Mouse (Mus musculus) liver, embryonic 12.5 days (tissue): ENCODE data around the gene Got1. TPM values are rescaled to one million over a fixed set of nuclear protein-coding genes. Genes with fewer than 3 reads are reported as not detected.

ENCODE experiments used
- ATAC-seq: fragments of 200-750 bp; cut with Nextera tagmentation; 2 replicates; pipeline ENCODE4 v1.8.0; 2017; ENCODE audit warnings: moderate number of reproducible peaks, mild to moderate bottlenecking, moderate library complexity
- H3K27ac ChIP-seq: fragments of 300-500 bp; sonication (generic); 2 replicates; pipeline ENCODE4 v1.5.1; 2016; ENCODE audit warnings: mild to moderate bottlenecking
- H3K27me3 ChIP-seq: fragments of 300-500 bp; sonication (generic); replicated peaks from 2 replicates; pipeline ENCODE4 v1.6.1; 2016; ENCODE audit warnings: mild to moderate bottlenecking, moderate library complexity
- H3K36me3 ChIP-seq: fragments of 300-500 bp; sonication (generic); 2 replicates; pipeline ENCODE4 v1.6.1; 2016; ENCODE audit warnings: mild to moderate bottlenecking, moderate library complexity
- H3K4me1 ChIP-seq: fragments of 300-500 bp; sonication (generic); 2 replicates; pipeline ENCODE4 v1.6.1; 2016
- H3K4me2 ChIP-seq: fragments of 300-500 bp; sonication (generic); 2 replicates; pipeline ENCODE4 v1.6.1; 2016; ENCODE audit warnings: mild to moderate bottlenecking, moderate library complexity
- H3K4me3 ChIP-seq: fragments of 300-500 bp; sonication (generic); 2 replicates; pipeline ENCODE4 v1.5.1; 2016; ENCODE audit warnings: mild to moderate bottlenecking, moderate library complexity
- H3K9ac ChIP-seq: fragments of 300-500 bp; sonication (generic); 2 replicates; pipeline ENCODE4 v1.6.1; 2016; ENCODE audit warnings: mild to moderate bottlenecking, moderate library complexity
- H3K9me3 ChIP-seq: fragments of 300-500 bp; sonication (generic); replicated peaks from 2 replicates; pipeline ENCODE4 v1.6.1; 2016; ENCODE audit warnings: mild to moderate bottlenecking, moderate library complexity
- WGBS: fragments of 180-500 bp; shearing (Covaris S2); methylation state at CpG from one replicate; pipeline ENCODE4 v1.1.7; 2016; ENCODE audit not compliant: insufficient replicate concordance; 5-methylcytosine and 5-hydroxymethylcytosine counted together
- polyA plus RNA-seq: library from polyadenylated mRNA; unstranded; fragments of >200 nt; fragmentation: Nextera tagmentation; extraction: Ambion mirVana; gene quantifications from 2 replicates; pipeline ENCODE4 v1.2.1, GENCODE M21; 2016

Got1 gene
- polyA plus RNA-seq, result 24.0 and 27.6 TPM in 2 replicates

DNA sequence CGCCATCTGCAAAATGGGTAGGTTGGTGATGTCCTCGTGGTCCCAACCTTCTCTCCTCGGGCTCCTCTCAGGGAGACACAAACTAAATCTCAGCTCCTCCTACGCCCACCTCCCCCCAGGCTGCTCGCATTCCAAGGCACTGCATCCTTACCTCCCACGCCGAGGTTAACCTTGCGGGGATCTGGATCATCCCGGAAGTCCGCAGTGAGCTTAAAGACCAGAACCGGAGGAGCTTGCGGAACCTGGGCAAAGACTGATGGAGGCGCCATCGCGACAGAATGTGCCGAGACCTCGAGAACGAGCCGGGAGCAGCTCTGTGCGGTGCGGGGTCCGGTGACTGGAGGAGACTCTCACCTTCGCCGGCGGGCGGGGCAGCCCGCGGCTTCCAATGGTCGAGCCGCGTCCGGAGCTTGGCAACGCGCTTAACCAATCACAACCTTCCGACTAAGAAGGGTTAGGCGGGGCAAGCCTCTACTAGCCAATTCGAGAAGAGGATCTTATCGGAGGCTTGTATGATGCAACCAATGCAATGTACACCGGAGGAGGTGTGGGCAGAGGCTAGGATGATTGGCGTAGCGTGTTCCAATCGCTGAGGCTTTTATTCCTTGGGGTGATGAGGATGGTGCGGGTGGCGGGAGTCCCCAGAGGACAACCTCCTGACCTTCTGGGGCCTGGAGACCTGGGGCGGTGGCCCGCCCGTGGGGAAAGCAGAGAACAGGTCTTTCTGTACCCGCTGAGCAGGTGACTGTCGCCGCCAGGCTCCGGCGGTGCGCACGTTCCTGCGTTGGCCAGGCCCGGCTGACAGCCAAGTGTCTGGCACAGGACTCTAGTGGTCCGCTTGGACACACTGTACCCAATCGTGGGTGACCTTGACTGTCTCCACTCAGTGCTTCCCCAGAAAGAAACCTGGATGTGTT is at the start of gene Got1:
Gene Got1 (minus strand): TSS at position 419 of the 917 bp plus-strand sequence.
- peak within 1 kb of the TSS; percentile 79 for H3K9ac ChIP-seq
- no peaks in the 10 kb centered on the region; the same call in 1 of the 2 replicates for H3K36me3 ChIP-seq
- ATAC-seq, result peak; percentile 99
- WGBS, result under 1% methylated on average over 58 of the region's 58 CpGs
- H3K27me3 ChIP-seq, result peaks cover 24% of the 10 kb centered on the region; the same call in 1 of the 2 replicates
- H3K27ac ChIP-seq, result peak within 1 kb of the TSS; percentile 70
- H3K4me2 ChIP-seq, result peak within 1 kb of the TSS; percentile 92
- H3K9me3 ChIP-seq, result no peaks in the 10 kb centered on the region
- H3K4me1 ChIP-seq, result peaks cover 50% of the 10 kb centered on the region
- peak within 1 kb of the TSS; percentile 76 for H3K4me3 ChIP-seq

DNA sequence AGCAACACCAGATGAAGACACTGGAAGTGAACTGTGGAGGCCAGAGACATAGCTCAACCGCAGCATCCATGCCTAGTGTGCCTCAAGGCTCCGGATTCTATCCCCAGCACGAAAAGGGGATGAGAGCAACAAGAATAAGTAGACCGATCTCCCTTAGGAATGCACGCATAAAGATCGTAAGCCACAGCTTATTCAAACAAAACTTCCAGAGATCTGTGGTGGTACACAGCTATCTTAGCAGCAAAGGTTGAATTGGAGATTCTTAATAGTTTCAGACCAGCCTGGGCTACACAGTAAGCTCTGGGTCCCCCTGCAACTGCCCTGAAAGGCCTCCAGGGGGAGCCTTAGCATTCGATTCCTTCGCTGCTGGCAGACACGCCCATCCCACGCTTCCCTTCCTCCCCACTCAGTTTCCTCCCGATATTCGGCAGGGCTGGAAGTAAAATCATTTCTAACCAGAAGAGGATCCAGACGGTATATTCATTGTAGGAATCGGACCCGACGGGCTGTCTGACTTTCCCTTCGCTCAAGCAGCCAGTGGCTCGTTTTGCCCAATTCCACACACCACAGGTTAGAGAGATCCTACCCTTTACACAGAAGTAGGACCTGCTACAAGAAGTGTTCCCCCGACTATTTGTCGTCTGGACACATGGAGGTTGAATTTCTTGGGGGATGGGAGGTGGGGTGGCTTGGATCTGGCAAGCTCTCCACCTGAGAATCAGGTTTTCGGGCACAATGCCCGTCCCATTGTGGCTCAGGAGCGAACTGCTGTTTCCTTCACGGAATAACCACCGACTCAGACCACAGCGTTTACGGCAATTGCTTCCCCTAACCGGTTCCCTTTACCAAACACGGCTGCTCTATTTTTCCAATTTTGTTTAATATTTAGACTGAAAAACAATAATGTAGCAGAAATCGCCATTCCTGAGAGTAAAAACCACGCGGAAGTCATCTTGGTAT is 46.7 kb upstream of the Got1 start:
- WGBS, result 14% methylated on average over 32 of the region's 32 CpGs
- H3K4me2 ChIP-seq, result peak overlapping the region; percentile 68
- H3K27me3 ChIP-seq, result peaks cover 85% of the 10 kb centered on the region
- ATAC-seq, result 0 out of 2 replicates have a peak, but pooled peaks have one; percentile 32
- H3K9me3 ChIP-seq, result no peaks in the 10 kb centered on the region
- H3K4me3 ChIP-seq, result peak overlapping the region; percentile 34
- no peaks in the 10 kb centered on the region for H3K36me3 ChIP-seq
- no peak overlapping the region for H3K27ac ChIP-seq
- H3K4me1 ChIP-seq, result no peaks in the 10 kb centered on the region
- no peak overlapping the region for H3K9ac ChIP-seq

DNA sequence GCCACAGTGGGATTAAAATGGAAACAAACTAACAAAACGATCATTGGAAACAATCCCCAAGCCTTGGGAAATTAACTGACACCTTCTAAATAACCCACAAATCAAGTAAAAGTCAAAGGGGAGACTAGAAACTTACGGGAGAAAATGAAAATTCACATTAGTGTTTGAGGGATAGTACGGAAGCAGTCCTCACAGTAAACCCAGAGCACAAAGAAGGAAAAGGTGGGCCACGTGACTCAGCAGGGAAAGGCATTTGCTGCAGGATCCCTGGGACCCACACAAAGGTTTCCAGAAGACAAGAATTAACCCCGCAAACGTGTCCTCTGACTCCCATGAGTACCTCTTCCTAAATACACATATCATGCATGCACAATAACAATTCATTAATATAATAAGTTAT is 44.7 kb upstream of the Got1 start:
- peaks cover 86% of the 10 kb centered on the region for H3K27me3 ChIP-seq
- no peaks in the 10 kb centered on the region for H3K36me3 ChIP-seq
- H3K4me1 ChIP-seq, result 0 out of 2 replicates have a peak, but pooled peaks cover 2% of the 10 kb centered on the region
- no peak overlapping the region for H3K4me2 ChIP-seq
- no peak for ATAC-seq
- no peak overlapping the region for H3K9ac ChIP-seq
- no peaks in the 10 kb centered on the region for H3K9me3 ChIP-seq
- 56% methylated on average over 6 of the region's 6 CpGs for WGBS
- no peak overlapping the region for H3K27ac ChIP-seq
- H3K4me3 ChIP-seq, result no peak overlapping the region

GRCm38 (mm10) chr19:43568298-43568697 is 43.9 kb upstream of the Got1 start:
- no peak overlapping the region for H3K4me2 ChIP-seq
- ATAC-seq, result no peak
- 38% methylated on average over 9 of the region's 9 CpGs for WGBS
- no peaks in the 10 kb centered on the region for H3K36me3 ChIP-seq
- H3K27me3 ChIP-seq, result peaks cover 86% of the 10 kb centered on the region
- 0 out of 2 replicates have a peak, but pooled peaks cover 7% of the 10 kb centered on the region for H3K4me1 ChIP-seq
- H3K27ac ChIP-seq, result no peak overlapping the region
- H3K4me3 ChIP-seq, result no peak overlapping the region
- no peak overlapping the region for H3K9ac ChIP-seq
- H3K9me3 ChIP-seq, result no peaks in the 10 kb centered on the region

DNA sequence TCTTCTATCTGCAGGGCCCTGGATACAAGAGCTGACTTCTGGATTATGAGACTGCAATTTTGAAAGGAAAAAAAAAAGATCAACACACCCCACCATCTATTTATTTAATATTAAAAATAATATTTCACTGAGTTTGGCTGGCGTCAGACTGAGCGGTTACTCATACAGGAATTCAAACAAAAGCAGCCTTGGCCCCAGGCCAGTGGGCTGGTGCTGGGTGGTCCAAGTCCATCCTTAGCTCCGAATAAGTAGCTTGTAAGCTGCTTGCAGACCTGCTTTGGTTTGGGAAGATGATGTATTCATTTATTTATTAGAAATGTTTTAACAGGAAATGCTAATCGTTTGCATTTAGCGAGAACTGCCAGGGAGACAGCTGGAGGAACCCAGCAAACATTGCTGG is 38.8 kb upstream of the Got1 start:
- H3K4me1 ChIP-seq, result 0 out of 2 replicates have a peak, but pooled peaks cover 7% of the 10 kb centered on the region
- H3K27me3 ChIP-seq, result peaks cover 46% of the 10 kb centered on the region
- H3K9ac ChIP-seq, result no peak overlapping the region
- 67% methylated on average over 5 of the region's 5 CpGs for WGBS
- H3K27ac ChIP-seq, result no peak overlapping the region
- H3K36me3 ChIP-seq, result no peaks in the 10 kb centered on the region
- H3K4me3 ChIP-seq, result no peak overlapping the region
- no peaks in the 10 kb centered on the region for H3K9me3 ChIP-seq
- ATAC-seq, result no peak
- no peak overlapping the region for H3K4me2 ChIP-seq

DNA sequence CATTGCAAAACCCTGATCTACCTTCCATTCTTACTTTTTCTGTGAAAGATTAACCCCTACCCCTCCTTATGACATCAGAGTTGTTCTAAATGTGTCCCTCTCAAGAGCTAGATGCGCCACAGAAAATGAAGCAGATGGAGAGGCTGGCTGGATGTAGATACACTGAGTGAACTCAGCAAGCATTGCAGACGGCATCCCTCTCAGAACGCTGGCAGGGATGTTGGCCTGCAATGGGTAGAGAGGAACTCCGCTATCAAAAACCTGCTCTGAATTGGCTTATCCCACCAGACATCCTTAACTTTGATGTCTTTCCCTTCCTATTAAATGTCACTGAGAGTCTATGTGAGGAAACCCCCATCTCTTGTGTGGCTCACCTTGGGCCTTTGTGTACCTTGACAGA is 37.4 kb upstream of the Got1 start:
- WGBS, result 69% methylated on average over 4 of the region's 4 CpGs
- no peak for ATAC-seq

DNA sequence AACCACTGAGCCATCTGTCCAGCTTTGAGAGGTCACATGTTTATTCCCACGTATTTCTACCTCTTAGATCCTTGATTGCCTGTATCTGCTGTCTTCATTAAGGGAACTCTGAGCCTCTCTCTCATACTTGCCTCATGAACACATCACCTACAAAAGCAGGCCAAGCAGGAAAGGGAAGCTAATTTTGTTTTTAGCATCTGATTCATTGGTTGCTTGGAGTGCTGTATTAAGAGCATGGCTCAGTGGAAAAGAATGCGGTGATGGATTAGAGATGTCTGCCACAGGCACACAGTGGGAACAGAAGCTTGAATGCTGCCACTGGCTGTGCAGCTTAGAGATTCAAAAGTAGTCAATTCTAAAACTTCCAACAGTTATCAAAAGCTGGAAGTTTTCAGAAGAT is 35.8 kb upstream of the Got1 start:
- Histone ChIP-seq H3K36me3 (no peaks in the 10 kb centered on the region), H3K4me2 (no peak overlapping the region), H3K9ac (no peak overlapping the region), H3K4me1 (0 out of 2 replicates have a peak, but pooled peaks cover 7% of the 10 kb centered on the region), H3K9me3 (no peaks in the 10 kb centered on the region), H3K4me3 (no peak overlapping the region), H3K27ac (no peak overlapping the region), H3K27me3 (peaks cover 24% of the 10 kb centered on the region; the same call in 1 of the 2 replicates)
- no peak for ATAC-seq
- 63% methylated on average over 2 of the region's 2 CpGs for WGBS

More for the DNA sequence above, 37.4 kb upstream of the Got1 start:
- no peak overlapping the region for H3K27ac ChIP-seq
- peaks cover 38% of the 10 kb centered on the region for H3K27me3 ChIP-seq
- no peaks in the 10 kb centered on the region for H3K36me3 ChIP-seq
- no peak overlapping the region for H3K4me2 ChIP-seq
- no peak overlapping the region for H3K9ac ChIP-seq
- H3K9me3 ChIP-seq, result no peaks in the 10 kb centered on the region
- H3K4me1 ChIP-seq, result 0 out of 2 replicates have a peak, but pooled peaks cover 7% of the 10 kb centered on the region
- no peak overlapping the region for H3K4me3 ChIP-seq

DNA sequence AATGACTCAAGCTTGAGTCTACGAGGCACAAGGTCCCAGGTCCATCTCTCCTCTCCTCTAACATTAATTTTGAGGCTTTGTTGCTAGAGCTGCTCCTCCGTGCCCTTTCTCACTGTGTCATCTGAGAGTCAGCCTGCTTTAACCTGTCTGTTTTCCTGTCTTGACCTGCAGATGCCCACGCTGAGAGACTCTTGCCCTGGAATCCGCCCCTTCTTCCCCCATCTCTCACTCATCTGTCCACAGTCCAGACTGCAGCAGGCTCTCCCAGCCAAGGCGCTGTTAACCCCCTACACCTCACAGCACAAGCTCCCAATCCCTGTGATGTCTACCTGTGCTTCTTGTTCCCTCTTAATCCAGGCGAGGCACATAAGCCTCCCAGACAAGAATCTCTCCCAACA is 27.1 kb upstream of the Got1 start:
- WGBS, result 60% methylated on average over 6 of the region's 6 CpGs
- Histone ChIP-seq H3K9me3 (no peaks in the 10 kb centered on the region), H3K9ac (no peak overlapping the region), H3K27me3 (peaks cover 51% of the 10 kb centered on the region), H3K4me1 (no peaks in the 10 kb centered on the region), H3K27ac (no peak overlapping the region), H3K36me3 (no peaks in the 10 kb centered on the region), H3K4me3 (no peak overlapping the region), H3K4me2 (no peak overlapping the region)
- no peak for ATAC-seq

DNA sequence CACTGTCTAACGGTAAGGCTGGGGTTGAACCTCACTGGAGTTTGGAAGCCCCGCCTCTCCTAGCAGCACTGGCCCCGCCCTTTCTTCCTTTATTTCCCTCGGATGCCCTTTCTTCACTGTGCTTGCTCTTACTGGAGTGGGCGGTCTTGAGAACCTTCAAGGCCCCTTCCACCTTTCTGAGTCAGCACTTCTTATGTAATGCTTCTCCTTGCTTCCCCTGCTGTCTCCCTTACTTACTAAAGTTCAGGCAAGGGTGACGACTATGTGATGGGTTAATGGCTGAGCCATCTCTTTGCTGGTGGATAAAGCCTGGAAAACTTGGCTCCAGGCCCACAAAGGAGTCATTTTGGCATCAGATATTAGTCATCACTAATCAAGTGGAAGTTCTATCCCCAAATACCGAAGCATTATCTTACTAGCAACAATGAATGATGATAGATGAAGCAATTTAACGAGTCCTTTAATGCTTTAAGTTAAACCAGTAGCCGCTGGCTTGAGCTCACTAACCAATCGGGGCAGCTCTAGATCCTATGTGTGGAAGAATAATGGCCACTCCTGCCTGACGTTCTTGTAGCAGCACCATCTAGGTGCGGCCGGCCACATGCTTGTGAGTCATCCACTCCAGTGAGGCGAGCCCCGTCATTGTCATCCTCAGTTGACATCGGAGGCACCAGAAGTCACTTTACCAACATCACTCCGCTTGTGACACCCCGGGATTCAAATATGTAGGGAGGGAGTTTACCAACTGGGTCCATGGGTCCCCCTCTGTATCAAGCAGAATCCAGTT is 26.5 kb upstream of the Got1 start:
- no peak for ATAC-seq
- no peak overlapping the region for H3K27ac ChIP-seq
- H3K4me2 ChIP-seq, result no peak overlapping the region
- 68% methylated on average over 18 of the region's 18 CpGs for WGBS
- H3K36me3 ChIP-seq, result no peaks in the 10 kb centered on the region
- no peaks in the 10 kb centered on the region for H3K4me1 ChIP-seq
- no peak overlapping the region for H3K4me3 ChIP-seq
- H3K9ac ChIP-seq, result no peak overlapping the region
- H3K27me3 ChIP-seq, result peaks cover 56% of the 10 kb centered on the region
- H3K9me3 ChIP-seq, result no peaks in the 10 kb centered on the region

- 73% methylated on average over 5 of the region's 5 CpGs for WGBS
- Histone ChIP-seq H3K4me3 (no peak overlapping the region), H3K9me3 (no peaks in the 10 kb centered on the region), H3K4me2 (no peak overlapping the region), H3K27ac (no peak overlapping the region), H3K27me3 (peaks cover 79% of the 10 kb centered on the region), H3K36me3 (no peaks in the 10 kb centered on the region), H3K9ac (no peak overlapping the region), H3K4me1 (no peaks in the 10 kb centered on the region)
- no peak for ATAC-seq
Measured at GRCm38 (mm10) chr19:43548060-43548459, 23.7 kb upstream of the Got1 start.
